Mouse (Mus musculus) lung, postnatal 0 days (tissue): ENCODE results near the gene Hrh3.

ENCODE experiments used
- CTCF ChIP-seq: IDR thresholded peaks from 2 replicates; pipeline ENCODE4 v1.5.1; 2016; ENCODE audit warnings: antibody characterized with exemption, mild to moderate bottlenecking
- EP300 ChIP-seq: IDR thresholded peaks from 2 replicates; pipeline ENCODE4 v1.6.1; 2016; ENCODE audit warnings: antibody characterized with exemption, mild to moderate bottlenecking, control low read depth

DNA sequence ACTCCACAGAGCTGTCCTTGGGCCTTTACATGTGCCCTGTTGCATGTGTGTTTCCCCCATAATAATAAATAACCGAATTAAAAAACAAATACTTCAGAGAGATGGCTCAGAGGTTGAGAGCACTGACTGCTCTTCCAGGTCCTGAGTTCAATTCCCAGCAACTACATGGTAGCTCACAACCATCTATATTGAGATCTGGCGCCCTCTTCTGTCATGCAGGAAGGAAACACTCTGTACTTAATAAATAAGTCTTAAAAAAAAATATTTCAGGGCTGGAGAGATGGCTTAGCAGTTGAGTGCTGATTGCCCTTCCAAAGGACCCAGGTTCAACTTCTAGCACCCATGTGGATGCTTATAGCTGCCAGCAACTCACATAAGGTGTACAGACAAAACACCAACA is 19.9 kb upstream of the Hrh3 start:
- peak; percentile 42 for TF ChIP-seq CTCF
- TF ChIP-seq EP300, result no peak
